Mouse (Mus musculus): ENCODE results near the gene Msantd2. TPM values are rescaled to one million over a fixed set of nuclear protein-coding genes. Genes with fewer than 3 reads are reported as not detected.

The Msantd2 gene
- polyA plus RNA-seq, 1 experiment, result 40.7 TPM

- no peaks in the 10 kb centered on the region for H3K4me1 ChIP-seq (ENCODE audit: control insufficient read depth, insufficient read depth, low read length)
- WGBS, result 93% methylated on average over 1 of the region's 1 CpGs
- DNase-seq, result no peak
- H3K27me3 ChIP-seq (ENCODE audit: control insufficient read depth, insufficient read depth, low read length), result no peaks in the 10 kb centered on the region; the same call in 1 of the 2 replicates
- no peak overlapping the region for H3K4me3 ChIP-seq (replicated peaks; ENCODE audit: insufficient read depth, low read depth, low read length)
- H3K27ac ChIP-seq (ENCODE audit: insufficient read depth, low read length), result no peak overlapping the region
- TF ChIP-seq CTCF (IDR thresholded peaks at IDR 0.05; ENCODE audit: borderline replicate concordance, insufficient read depth, low read depth, low read length), result no peak
- TF ChIP-seq POLR2A (IDR thresholded peaks at IDR 0.05; ENCODE audit: borderline replicate concordance, insufficient read depth, low read length), result no peak
Observed at GRCm38 (mm10) chr9:37554279-37554678, 65.2 kb downstream of the Msantd2 start.

DNA sequence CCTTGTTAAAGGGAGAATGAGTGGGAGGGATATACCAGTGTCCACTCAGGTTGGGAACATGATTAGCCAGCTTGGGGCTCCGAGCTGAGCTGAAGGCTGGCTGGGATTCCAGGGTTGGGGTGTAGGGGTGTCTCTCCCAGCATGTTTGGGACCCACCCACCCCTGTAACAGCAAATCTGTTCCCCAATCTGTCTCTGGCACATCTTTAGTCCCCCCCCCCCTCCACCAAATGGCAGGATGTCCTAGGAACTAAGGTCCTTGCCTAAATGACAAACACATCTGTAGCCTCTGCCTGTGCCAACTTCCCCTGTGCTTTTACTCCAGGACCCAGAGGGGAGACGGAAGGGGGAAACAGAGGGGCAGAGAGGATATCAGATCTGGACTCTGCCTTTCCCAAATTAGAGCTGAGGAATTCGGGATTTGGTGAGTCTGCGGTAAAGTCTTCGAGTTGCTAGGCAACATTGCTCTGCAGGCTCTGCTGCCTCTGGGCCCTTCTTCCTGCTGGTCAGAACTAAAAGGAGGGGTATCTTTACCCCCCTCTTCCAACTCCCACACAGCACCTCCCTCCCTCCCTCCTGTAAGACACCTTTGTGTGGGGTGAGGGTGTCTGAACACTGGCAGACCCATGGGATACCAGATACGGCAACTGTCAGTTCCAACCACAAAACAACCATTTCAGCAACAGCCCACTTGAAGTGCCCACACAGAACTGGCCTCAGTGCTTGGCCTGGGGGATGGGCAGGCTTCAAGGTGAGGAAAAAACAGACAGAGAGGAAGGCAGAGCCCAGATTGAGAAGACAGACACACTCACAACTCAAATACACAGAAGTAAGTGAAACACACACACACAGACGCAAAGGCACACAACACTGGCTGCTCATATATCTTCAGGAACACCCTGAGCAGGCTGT is 66.0 kb downstream of the Msantd2 start, which contains the start of gene Siae:
TSS of gene Siae (plus strand) at position 861 of the 911 bp plus-strand sequence.
- TF ChIP-seq CTCF (IDR thresholded peaks at IDR 0.05; ENCODE audit: borderline replicate concordance, insufficient read depth, low read depth, low read length) (no peak), POLR2A (IDR thresholded peaks at IDR 0.05; ENCODE audit: borderline replicate concordance, insufficient read depth, low read length) (no peak)
- DNase-seq, result no peak
- H3K4me1 ChIP-seq (ENCODE audit: control insufficient read depth, insufficient read depth, low read length), result no peaks in the 10 kb centered on the region
- H3K27ac ChIP-seq (ENCODE audit: insufficient read depth, low read length), result no peak within 1 kb of the TSS
- 30% methylated on average over 7 of the region's 7 CpGs for WGBS
- H3K4me3 ChIP-seq (replicated peaks; ENCODE audit: insufficient read depth, low read depth, low read length), result no peak within 1 kb of the TSS
- H3K27me3 ChIP-seq (ENCODE audit: control insufficient read depth, insufficient read depth, low read length), result no peaks in the 10 kb centered on the region; the same call in 1 of the 2 replicates

GRCm38 (mm10) chr9:37556366-37556765 is 67.2 kb downstream of the Msantd2 start:
- TF ChIP-seq CTCF (IDR thresholded peaks at IDR 0.05; ENCODE audit: borderline replicate concordance, insufficient read depth, low read depth, low read length) (no peak), POLR2A (IDR thresholded peaks at IDR 0.05; ENCODE audit: borderline replicate concordance, insufficient read depth, low read length) (no peak)
- H3K27ac ChIP-seq (ENCODE audit: insufficient read depth, low read length), result no peak overlapping the region
- no peak for DNase-seq
- no peaks in the 10 kb centered on the region for H3K4me1 ChIP-seq (ENCODE audit: control insufficient read depth, insufficient read depth, low read length)
- H3K4me3 ChIP-seq (replicated peaks; ENCODE audit: insufficient read depth, low read depth, low read length), result no peak overlapping the region
- 58% methylated on average over 3 of the region's 3 CpGs for WGBS
- H3K27me3 ChIP-seq (ENCODE audit: control insufficient read depth, insufficient read depth, low read length), result no peaks in the 10 kb centered on the region; the same call in 1 of the 2 replicates

- Histone ChIP-seq H3K27me3 (ENCODE audit: control insufficient read depth, insufficient read depth, low read length) (no peaks in the 10 kb centered on the region), H3K27ac (ENCODE audit: insufficient read depth, low read length) (no peak overlapping the region), H3K4me1 (ENCODE audit: control insufficient read depth, insufficient read depth, low read length) (no peaks in the 10 kb centered on the region), H3K4me3 (replicated peaks; ENCODE audit: insufficient read depth, low read depth, low read length) (no peak overlapping the region)
- no peak for DNase-seq
- TF ChIP-seq CTCF (IDR thresholded peaks at IDR 0.05; ENCODE audit: borderline replicate concordance, insufficient read depth, low read depth, low read length), result no peak
- no peak for TF ChIP-seq POLR2A (IDR thresholded peaks at IDR 0.05; ENCODE audit: borderline replicate concordance, insufficient read depth, low read length)
- WGBS, result 87% methylated on average over 2 of the region's 2 CpGs
Observed at GRCm38 (mm10) chr9:37560617-37561016, 71.5 kb downstream of the Msantd2 start.

GRCm38 (mm10) chr9:37563805-37564204 is 74.7 kb downstream of the Msantd2 start:
- H3K27ac ChIP-seq (ENCODE audit: insufficient read depth, low read length), result no peak overlapping the region
- no peaks in the 10 kb centered on the region for H3K4me1 ChIP-seq (ENCODE audit: control insufficient read depth, insufficient read depth, low read length)
- WGBS, result 60% methylated on average over 1 of the region's 1 CpGs
- no peaks in the 10 kb centered on the region for H3K27me3 ChIP-seq (ENCODE audit: control insufficient read depth, insufficient read depth, low read length)
- no peak overlapping the region for H3K4me3 ChIP-seq (replicated peaks; ENCODE audit: insufficient read depth, low read depth, low read length)
- TF ChIP-seq CTCF (IDR thresholded peaks at IDR 0.05; ENCODE audit: borderline replicate concordance, insufficient read depth, low read depth, low read length) (no peak), POLR2A (IDR thresholded peaks at IDR 0.05; ENCODE audit: borderline replicate concordance, insufficient read depth, low read length) (no peak)
- DNase-seq, result no peak

- no peak for DNase-seq
- H3K4me1 ChIP-seq (ENCODE audit: control insufficient read depth, insufficient read depth, low read length), result no peaks in the 10 kb centered on the region
- H3K27ac ChIP-seq (ENCODE audit: insufficient read depth, low read length), result no peak overlapping the region
- H3K4me3 ChIP-seq (replicated peaks; ENCODE audit: insufficient read depth, low read depth, low read length), result no peak overlapping the region
- no peak for TF ChIP-seq CTCF (IDR thresholded peaks at IDR 0.05; ENCODE audit: borderline replicate concordance, insufficient read depth, low read depth, low read length)
- TF ChIP-seq POLR2A (IDR thresholded peaks at IDR 0.05; ENCODE audit: borderline replicate concordance, insufficient read depth, low read length), result no peak
- H3K27me3 ChIP-seq (ENCODE audit: control insufficient read depth, insufficient read depth, low read length), result no peaks in the 10 kb centered on the region
- 96% methylated on average over 2 of the region's 2 CpGs for WGBS
Observed at GRCm38 (mm10) chr9:37567019-37567418, 77.9 kb downstream of the Msantd2 start.

GRCm38 (mm10) chr9:37567454-37567853 is 78.3 kb downstream of the Msantd2 start:
- WGBS, result 60% methylated on average over 5 of the region's 5 CpGs
- no peaks in the 10 kb centered on the region for H3K27me3 ChIP-seq (ENCODE audit: control insufficient read depth, insufficient read depth, low read length)
- TF ChIP-seq CTCF (IDR thresholded peaks at IDR 0.05; ENCODE audit: borderline replicate concordance, insufficient read depth, low read depth, low read length), result no peak
- TF ChIP-seq POLR2A (IDR thresholded peaks at IDR 0.05; ENCODE audit: borderline replicate concordance, insufficient read depth, low read length), result no peak
- no peak for DNase-seq
- no peak overlapping the region for H3K27ac ChIP-seq (ENCODE audit: insufficient read depth, low read length)
- no peak overlapping the region for H3K4me3 ChIP-seq (replicated peaks; ENCODE audit: insufficient read depth, low read depth, low read length)
- H3K4me1 ChIP-seq (ENCODE audit: control insufficient read depth, insufficient read depth, low read length), result no peaks in the 10 kb centered on the region

Measured in cerebellum, adult 2 months (tissue).